Mouse (Mus musculus): ENCODE results near the gene Shbg. TPM values are rescaled to one million over a fixed set of nuclear protein-coding genes. Genes with fewer than 3 reads are reported as not detected.

The Shbg gene
- polyA plus RNA-seq, 1 experiment from 2014 or later = not detected

DNA sequence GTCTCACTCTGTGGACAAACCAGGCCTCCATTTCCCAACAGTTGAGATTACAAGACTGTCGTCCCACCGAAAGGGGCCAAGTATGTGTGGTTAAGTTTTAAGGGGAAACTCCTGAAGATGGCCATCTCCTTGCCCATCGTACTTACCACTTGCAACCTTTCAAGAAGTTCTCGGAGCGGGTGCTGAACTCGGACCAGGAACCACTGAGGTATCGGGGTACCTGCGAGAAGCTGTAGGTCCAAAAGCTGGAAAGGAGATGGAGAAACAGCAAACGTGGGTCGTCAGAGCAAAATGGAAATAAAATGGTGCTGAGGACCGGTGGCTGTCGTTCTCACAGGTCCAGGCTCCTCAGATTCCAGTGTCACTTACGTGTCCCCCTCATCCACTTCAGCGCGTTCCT, 39.4 kb downstream of the Shbg start:
- Histone ChIP-seq H3K4me3 (peak overlapping the region; percentile 75), H3K4me2 (peak overlapping the region; percentile 83), H3K27ac (replicated peaks) (no peak overlapping the region), H3K4me1 (replicated peaks) (peaks cover 53% of the 10 kb centered on the region), H3K27me3 (no peaks in the 10 kb centered on the region), H3K36me3 (no peaks in the 10 kb centered on the region), H3K9ac (peak overlapping the region; percentile 82), H3K9me3 (no peaks in the 10 kb centered on the region)
- 16% methylated on average over 15 of the region's 15 CpGs for WGBS
- no peak for ATAC-seq (ENCODE audit: low read depth)

DNA sequence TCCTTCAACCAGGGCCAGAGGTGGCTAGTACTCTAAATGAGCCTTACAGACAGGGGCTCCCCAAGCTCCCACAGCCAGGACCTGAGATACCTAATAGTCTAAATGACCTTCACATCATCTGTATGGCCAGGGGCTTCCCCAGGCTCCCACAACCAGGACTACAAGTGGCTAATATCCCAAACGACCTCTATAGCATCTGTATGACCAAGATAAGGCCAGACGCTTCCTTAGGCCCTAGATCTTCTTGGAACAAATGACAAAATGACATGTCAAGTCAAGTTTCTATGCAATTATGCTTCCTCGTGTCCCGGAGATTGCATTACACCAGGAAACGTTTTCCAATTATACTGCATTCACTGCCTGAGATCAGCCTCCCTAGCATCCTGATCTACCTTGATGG, 41.4 kb downstream of the Shbg start:
- H3K27ac ChIP-seq (replicated peaks) = no peak overlapping the region
- H3K4me2 ChIP-seq = no peak overlapping the region
- H3K9ac ChIP-seq = no peak overlapping the region
- no peak overlapping the region for H3K4me3 ChIP-seq
- ATAC-seq (ENCODE audit: low read depth) = no peak
- H3K36me3 ChIP-seq = peaks cover 14% of the 10 kb centered on the region
- 81% methylated on average over 5 of the region's 5 CpGs for WGBS
- H3K27me3 ChIP-seq = no peaks in the 10 kb centered on the region
- no peaks in the 10 kb centered on the region for H3K9me3 ChIP-seq
- H3K4me1 ChIP-seq (replicated peaks) = peaks cover 38% of the 10 kb centered on the region

DNA sequence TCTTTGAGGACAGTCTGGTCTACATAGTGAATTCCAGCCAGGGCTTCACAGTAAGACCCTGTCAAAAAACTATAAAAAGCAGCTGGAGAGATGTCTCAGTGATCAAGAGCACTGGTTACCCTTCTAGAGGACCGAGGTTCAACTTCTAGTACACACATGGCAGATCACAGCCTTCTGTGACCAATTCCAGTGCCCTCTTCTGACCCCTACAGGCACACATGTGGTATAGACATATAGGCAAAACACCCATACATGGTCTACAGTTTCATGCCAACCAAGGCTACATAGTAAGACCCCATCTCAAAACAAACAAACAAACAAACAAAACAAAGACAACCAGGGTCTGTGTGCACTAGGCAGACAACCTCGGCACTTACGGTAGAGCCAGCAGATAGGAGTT, 42.5 kb downstream of the Shbg start:
- peaks cover 38% of the 10 kb centered on the region for H3K4me1 ChIP-seq (replicated peaks)
- no peak for ATAC-seq (ENCODE audit: low read depth)
- H3K36me3 ChIP-seq = peaks cover 24% of the 10 kb centered on the region
- no peak overlapping the region for H3K4me2 ChIP-seq
- H3K27ac ChIP-seq (replicated peaks) = no peak overlapping the region
- 68% methylated on average over 3 of the region's 3 CpGs for WGBS
- H3K9ac ChIP-seq = 0 out of 2 replicates have a peak overlapping the region, but pooled peaks have one; percentile 31
- H3K9me3 ChIP-seq = no peaks in the 10 kb centered on the region
- no peak overlapping the region for H3K4me3 ChIP-seq
- H3K27me3 ChIP-seq = no peaks in the 10 kb centered on the region

DNA sequence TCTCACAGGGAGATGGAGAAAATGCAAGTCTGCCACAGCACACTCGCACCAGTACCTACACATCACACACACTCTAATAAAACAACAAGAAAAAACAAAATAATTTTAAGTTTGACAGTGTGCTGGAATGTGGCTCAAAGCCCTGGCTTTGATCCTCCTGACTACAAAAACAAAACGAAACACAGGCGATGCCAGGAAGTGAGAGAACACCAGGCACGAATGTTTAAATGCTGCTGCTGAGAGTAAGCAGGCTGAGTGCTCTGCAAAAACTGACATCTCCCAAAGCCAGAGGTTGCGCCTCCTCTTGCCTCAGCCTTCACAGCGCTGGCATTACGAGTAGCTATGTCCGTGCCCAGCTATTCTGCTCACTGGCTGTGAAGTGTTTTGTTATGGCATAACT, 52.6 kb downstream of the Shbg start:
- ATAC-seq (ENCODE audit: low read depth) = no peak
- H3K4me3 ChIP-seq = no peak overlapping the region
- no peak overlapping the region for H3K9ac ChIP-seq
- no peaks in the 10 kb centered on the region for H3K27me3 ChIP-seq
- H3K4me1 ChIP-seq (replicated peaks) = peaks cover 17% of the 10 kb centered on the region
- H3K36me3 ChIP-seq = peaks cover 60% of the 10 kb centered on the region
- 84% methylated on average over 8 of the region's 8 CpGs for WGBS
- H3K4me2 ChIP-seq = no peak overlapping the region
- H3K27ac ChIP-seq (replicated peaks) = no peak overlapping the region
- H3K9me3 ChIP-seq = no peaks in the 10 kb centered on the region

MicroRNAs within 50 kb of the gene (microRNA counts, 519-probe panel; counts per million panel counts)
- microRNA mmu-miR-1934 (not detected), microRNA mmu-miR-467f (3,038 counts per million, percentile 34 among the panel's probes with 10 or more counts)

Small RNAs within 50 kb of the gene (microRNA-seq; reads per million reads assigned to microRNA genes)
- 2.1 reads per million, percentile 7 among the genes with 10 or more reads in this experiment for gene Mir1934
- gene Mir467f = not detected

Other genes starting within 250 kb of the Shbg start
- gene Chd3, start 248.5 kb downstream of the Shbg start, polyA plus RNA-seq (2015; fragmentation: Nextera tagmentation; extraction: Ambion mirVana) = 82.3 and 84.6 TPM in 2 replicates
- 112 and 117 TPM in 2 replicates for gene Naa38, start 222.4 kb downstream of the Shbg start, polyA plus RNA-seq (2015; fragmentation: Nextera tagmentation; extraction: Ambion mirVana)
- gene Cyb5d1, start 222.3 kb downstream of the Shbg start, polyA plus RNA-seq (2015; fragmentation: Nextera tagmentation; extraction: Ambion mirVana) = 36.2 and 39.2 TPM in 2 replicates
- gene Tmem88, start 219.7 kb downstream of the Shbg start, polyA plus RNA-seq (2015; fragmentation: Nextera tagmentation; extraction: Ambion mirVana) = 7.8 and 8.4 TPM in 2 replicates
- 44.8 and 47.4 TPM in 2 replicates for gene Kdm6b, start 204.2 kb downstream of the Shbg start, polyA plus RNA-seq (2015; fragmentation: Nextera tagmentation; extraction: Ambion mirVana)
- gene Dnah2, start 68.8 kb downstream of the Shbg start, polyA plus RNA-seq (2015; fragmentation: Nextera tagmentation; extraction: Ambion mirVana) = 2.2 and 2.7 TPM in 2 replicates
- gene Efnb3, start 57.7 kb downstream of the Shbg start, polyA plus RNA-seq (2015; fragmentation: Nextera tagmentation; extraction: Ambion mirVana) = 68.1 and 72.0 TPM in 2 replicates
- gene Wrap53, start 37.6 kb downstream of the Shbg start, polyA plus RNA-seq (2015; fragmentation: Nextera tagmentation; extraction: Ambion mirVana) = 18.1 and 19.7 TPM in 2 replicates
- 76.0 and 77.6 TPM in 2 replicates for gene Trp53, start 37.5 kb downstream of the Shbg start, polyA plus RNA-seq (2015; fragmentation: Nextera tagmentation; extraction: Ambion mirVana)
- gene Atp1b2, start 12.0 kb downstream of the Shbg start, polyA plus RNA-seq (2015; fragmentation: Nextera tagmentation; extraction: Ambion mirVana) = 29.5 and 30.4 TPM in 2 replicates
- gene Sat2, start 4.1 kb upstream of the Shbg start, polyA plus RNA-seq (2015; fragmentation: Nextera tagmentation; extraction: Ambion mirVana) = 22.6 and 27.5 TPM in 2 replicates
- gene Fxr2, start 15.1 kb upstream of the Shbg start, polyA plus RNA-seq (2015; fragmentation: Nextera tagmentation; extraction: Ambion mirVana) = 45.3 and 55.1 TPM in 2 replicates
- not detected in 2 replicates for gene Sox15, start 37.4 kb upstream of the Shbg start, polyA plus RNA-seq (2015; fragmentation: Nextera tagmentation; extraction: Ambion mirVana)
- gene Mpdu1, start 44.7 kb upstream of the Shbg start, polyA plus RNA-seq (2015; fragmentation: Nextera tagmentation; extraction: Ambion mirVana) = 83.2 and 92.1 TPM in 2 replicates
- 9.8 and 11.3 TPM in 2 replicates for gene Cd68, start 48.2 kb upstream of the Shbg start, polyA plus RNA-seq (2015; fragmentation: Nextera tagmentation; extraction: Ambion mirVana)
- 525 and 528 TPM in 2 replicates for gene Eif4a1, start 54.5 kb upstream of the Shbg start, polyA plus RNA-seq (2015; fragmentation: Nextera tagmentation; extraction: Ambion mirVana)
- 99.8 and 105 TPM in 2 replicates for gene Senp3, start 64.2 kb upstream of the Shbg start, polyA plus RNA-seq (2015; fragmentation: Nextera tagmentation; extraction: Ambion mirVana)
- 0.74 and 0.77 TPM in 2 replicates for gene Tnfsf13, start 67.9 kb upstream of the Shbg start, polyA plus RNA-seq (2015; fragmentation: Nextera tagmentation; extraction: Ambion mirVana)
- 3.3 and 3.5 TPM in 2 replicates for gene Tnfsf12, start 77.9 kb upstream of the Shbg start, polyA plus RNA-seq (2015; fragmentation: Nextera tagmentation; extraction: Ambion mirVana)
- gene Tnfsfm13, start 78.2 kb upstream of the Shbg start, polyA plus RNA-seq (2015; fragmentation: Nextera tagmentation; extraction: Ambion mirVana) = 1.4 and 1.8 TPM in 2 replicates
- gene Polr2a, start 140.7 kb upstream of the Shbg start, polyA plus RNA-seq (2015; fragmentation: Nextera tagmentation; extraction: Ambion mirVana) = 22.9 and 27.2 TPM in 2 replicates
- 0.13 TPM in 1 of 2 replicates, not detected in the other for gene Slc35g3, start 144.1 kb upstream of the Shbg start, polyA plus RNA-seq (2015; fragmentation: Nextera tagmentation; extraction: Ambion mirVana)
- 2.5 and 2.9 TPM in 2 replicates for gene Zbtb4, start 148.0 kb upstream of the Shbg start, polyA plus RNA-seq (2015; fragmentation: Nextera tagmentation; extraction: Ambion mirVana)
- gene Chrnb1, start 178.0 kb upstream of the Shbg start, polyA plus RNA-seq (2015; fragmentation: Nextera tagmentation; extraction: Ambion mirVana) = 2.4 and 4.5 TPM in 2 replicates
- gene Fgf11, start 184.0 kb upstream of the Shbg start, polyA plus RNA-seq (2015; fragmentation: Nextera tagmentation; extraction: Ambion mirVana) = 6.8 and 8.9 TPM in 2 replicates
- gene Tmem102, start 187.7 kb upstream of the Shbg start, polyA plus RNA-seq (2015; fragmentation: Nextera tagmentation; extraction: Ambion mirVana) = 0.74 and 1.4 TPM in 2 replicates
- not detected in 2 replicates for gene Gm39566, start 197.4 kb upstream of the Shbg start, polyA plus RNA-seq (2015; fragmentation: Nextera tagmentation; extraction: Ambion mirVana)
- not detected in 2 replicates for gene Spem2, start 200.6 kb upstream of the Shbg start, polyA plus RNA-seq (2015; fragmentation: Nextera tagmentation; extraction: Ambion mirVana)
- 0.43 and 0.98 TPM in 2 replicates for gene Spem1, start 204.3 kb upstream of the Shbg start, polyA plus RNA-seq (2015; fragmentation: Nextera tagmentation; extraction: Ambion mirVana)
- gene Nlgn2, start 219.9 kb upstream of the Shbg start, polyA plus RNA-seq (2015; fragmentation: Nextera tagmentation; extraction: Ambion mirVana) = 17.1 and 18.1 TPM in 2 replicates
- gene Tmem256, start 220.6 kb upstream of the Shbg start, polyA plus RNA-seq (2015; fragmentation: Nextera tagmentation; extraction: Ambion mirVana) = 321 and 416 TPM in 2 replicates
- 62.5 and 65.6 TPM in 2 replicates for gene Plscr3, start 228.5 kb upstream of the Shbg start, polyA plus RNA-seq (2015; fragmentation: Nextera tagmentation; extraction: Ambion mirVana)
- 0.29 and 0.51 TPM in 2 replicates for gene Tnk1, start 240.8 kb upstream of the Shbg start, polyA plus RNA-seq (2015; fragmentation: Nextera tagmentation; extraction: Ambion mirVana)

Data from neural tube, embryonic 13.5 days (tissue).